Mouse (Mus musculus): ENCODE measurements around the gene 4930564D02Rik. TPM values are rescaled to one million over a fixed set of nuclear protein-coding genes. Genes with fewer than 3 reads are reported as not detected.

The 4930564D02Rik gene
- polyA plus RNA-seq (2012; rRNA removed) (not detected in 2 replicates), polyA plus RNA-seq (2014; fragmentation: Nextera tagmentation; extraction: Ambion mirVana) (not detected in 2 replicates)

GRCm38 (mm10) chr3:105066544-105066943 is at the start of gene 4930564D02Rik:
4930564D02Rik (plus strand) TSS chr3:105066844.
- no peak within 1 kb of the TSS for H3K4me2 ChIP-seq (ENCODE audit: low read depth)
- no peaks in the 10 kb centered on the region for H3K9me3 ChIP-seq (ENCODE audit: control insufficient read depth, low read length)
- H3K27ac ChIP-seq = no peak within 1 kb of the TSS
- H3K36me3 ChIP-seq (replicated peaks; ENCODE audit: control insufficient read depth, insufficient read depth, low read depth) = no peaks in the 10 kb centered on the region
- WGBS (ENCODE audit: insufficient replicate concordance) = 74% methylated on average over 10 of the region's 10 CpGs
- ATAC-seq (ENCODE audit: insufficient read depth) = no peak
- H3K27me3 ChIP-seq (ENCODE audit: control insufficient read depth, insufficient read depth, low read length) = no peaks in the 10 kb centered on the region
- no peak within 1 kb of the TSS for H3K4me3 ChIP-seq (ENCODE audit: insufficient read depth in 1 of 2, low read depth in 2 of 2, low read length in 2 of 2)
- TF ChIP-seq EP300 (IDR thresholded peaks at IDR 0.05; ENCODE audit: low read depth) (no peak), CTCF (IDR thresholded peaks at IDR 0.05; ENCODE audit: low read depth) (no peak)
- DNase-seq (ENCODE audit: low read depth in 3 of 3, low spot score in 3 of 3) = no peak
- H3K4me1 ChIP-seq (replicated peaks; ENCODE audit: control insufficient read depth in 2 of 2, insufficient read depth in 2 of 2, low read length in 1 of 2) = no peaks in the 10 kb centered on the region
- H3K9ac ChIP-seq (replicated peaks) = no peak within 1 kb of the TSS

- peaks cover 0 to 2% of the 10 kb centered on the region in 2 experiments; a peak in 1 of 4 replicates for H3K4me1 ChIP-seq (replicated peaks; ENCODE audit: control insufficient read depth in 2 of 2, insufficient read depth in 2 of 2, low read length in 1 of 2)
- WGBS (ENCODE audit: insufficient replicate concordance) = 27% methylated on average over 8 of the region's 8 CpGs
- no peak overlapping the region for H3K9ac ChIP-seq (replicated peaks)
- no peaks in the 10 kb centered on the region for H3K27me3 ChIP-seq (ENCODE audit: control insufficient read depth, insufficient read depth, low read length)
- no peak overlapping the region for H3K4me2 ChIP-seq (ENCODE audit: low read depth)
- TF ChIP-seq CTCF (IDR thresholded peaks at IDR 0.05; ENCODE audit: low read depth) (no peak), EP300 (IDR thresholded peaks at IDR 0.05; ENCODE audit: low read depth) (no peak)
- H3K27ac ChIP-seq = no peak overlapping the region
- no peaks in the 10 kb centered on the region for H3K9me3 ChIP-seq (ENCODE audit: control insufficient read depth, low read length)
- DNase-seq (ENCODE audit: low read depth in 3 of 3, low spot score in 3 of 3) (no peak), ATAC-seq (ENCODE audit: insufficient read depth) (no peak)
- H3K36me3 ChIP-seq (replicated peaks; ENCODE audit: control insufficient read depth, insufficient read depth, low read depth) = no peaks in the 10 kb centered on the region
- no peak overlapping the region for H3K4me3 ChIP-seq (ENCODE audit: insufficient read depth in 1 of 2, low read depth in 2 of 2, low read length in 2 of 2)
Measured at GRCm38 (mm10) chr3:105017314-105017713, 49.3 kb upstream of the 4930564D02Rik start.

- DNase-seq (ENCODE audit: low read depth in 3 of 3, low spot score in 3 of 3) (no peak), ATAC-seq (ENCODE audit: insufficient read depth) (no peak)
- Histone ChIP-seq H3K4me2 (ENCODE audit: low read depth) (no peak overlapping the region), H3K36me3 (replicated peaks; ENCODE audit: control insufficient read depth, insufficient read depth, low read depth) (no peaks in the 10 kb centered on the region), H3K4me1 (replicated peaks; ENCODE audit: control insufficient read depth in 2 of 2, insufficient read depth in 2 of 2, low read length in 1 of 2) (peaks cover 0 to 2% of the 10 kb centered on the region in 2 experiments; a peak in 1 of 4 replicates), H3K27me3 (ENCODE audit: control insufficient read depth, insufficient read depth, low read length) (no peaks in the 10 kb centered on the region), H3K4me3 (ENCODE audit: insufficient read depth in 1 of 2, low read depth in 2 of 2, low read length in 2 of 2) (no peak overlapping the region), H3K9me3 (ENCODE audit: control insufficient read depth, low read length) (no peaks in the 10 kb centered on the region), H3K9ac (replicated peaks) (no peak overlapping the region), H3K27ac (no peak overlapping the region)
- 40% methylated on average over 10 of the region's 10 CpGs for WGBS (ENCODE audit: insufficient replicate concordance)
- TF ChIP-seq CTCF (IDR thresholded peaks at IDR 0.05; ENCODE audit: low read depth) (no peak), EP300 (IDR thresholded peaks at IDR 0.05; ENCODE audit: low read depth) (no peak)
Measured at GRCm38 (mm10) chr3:105018085-105018782, 48.4 kb upstream of the 4930564D02Rik start.

GRCm38 (mm10) chr3:105018783-105019105 is 47.9 kb upstream of the 4930564D02Rik start:
- DNase-seq (ENCODE audit: low read depth in 3 of 3, low spot score in 3 of 3) (no peak), ATAC-seq (ENCODE audit: insufficient read depth) (no peak)
- no peak overlapping the region for H3K9ac ChIP-seq (replicated peaks)
- peaks cover 0 to 2% of the 10 kb centered on the region in 2 experiments; a peak in 1 of 4 replicates for H3K4me1 ChIP-seq (replicated peaks; ENCODE audit: control insufficient read depth in 2 of 2, insufficient read depth in 2 of 2, low read length in 1 of 2)
- no peak overlapping the region for H3K4me3 ChIP-seq (ENCODE audit: insufficient read depth in 1 of 2, low read depth in 2 of 2, low read length in 2 of 2)
- H3K36me3 ChIP-seq (replicated peaks; ENCODE audit: control insufficient read depth, insufficient read depth, low read depth) = no peaks in the 10 kb centered on the region
- no peak for TF ChIP-seq EP300 (IDR thresholded peaks at IDR 0.05; ENCODE audit: low read depth)
- no peak for TF ChIP-seq CTCF (IDR thresholded peaks at IDR 0.05; ENCODE audit: low read depth)
- no peak overlapping the region for H3K4me2 ChIP-seq (ENCODE audit: low read depth)
- H3K27ac ChIP-seq = no peak overlapping the region
- WGBS (ENCODE audit: insufficient replicate concordance) = 60% methylated on average over 6 of the region's 6 CpGs
- H3K9me3 ChIP-seq (ENCODE audit: control insufficient read depth, low read length) = no peaks in the 10 kb centered on the region
- no peaks in the 10 kb centered on the region for H3K27me3 ChIP-seq (ENCODE audit: control insufficient read depth, insufficient read depth, low read length)

- Histone ChIP-seq H3K9me3 (ENCODE audit: control insufficient read depth, low read length) (no peaks in the 10 kb centered on the region), H3K4me3 (ENCODE audit: insufficient read depth in 1 of 2, low read depth in 2 of 2, low read length in 2 of 2) (no peak overlapping the region), H3K9ac (replicated peaks) (no peak overlapping the region), H3K27ac (no peak overlapping the region), H3K4me2 (ENCODE audit: low read depth) (no peak overlapping the region), H3K27me3 (ENCODE audit: control insufficient read depth, insufficient read depth, low read length) (no peaks in the 10 kb centered on the region), H3K36me3 (replicated peaks; ENCODE audit: control insufficient read depth, insufficient read depth, low read depth) (no peaks in the 10 kb centered on the region), H3K4me1 (replicated peaks; ENCODE audit: control insufficient read depth in 2 of 2, insufficient read depth in 2 of 2, low read length in 1 of 2) (peaks cover 0 to 2% of the 10 kb centered on the region in 2 experiments; a peak in 1 of 4 replicates)
- no peak for TF ChIP-seq CTCF (IDR thresholded peaks at IDR 0.05; ENCODE audit: low read depth)
- TF ChIP-seq EP300 (IDR thresholded peaks at IDR 0.05; ENCODE audit: low read depth) = no peak
- ATAC-seq (ENCODE audit: insufficient read depth) = no peak
- WGBS (ENCODE audit: insufficient replicate concordance) = 23% methylated on average over 12 of the region's 12 CpGs
- no peak for DNase-seq (ENCODE audit: low read depth in 3 of 3, low spot score in 3 of 3)
Measured at GRCm38 (mm10) chr3:105019826-105020692, 46.6 kb upstream of the 4930564D02Rik start.

Data from liver, embryonic 14.5 days (tissue).